Mouse (Mus musculus): Measurements from ENCODE around the gene Faf2.

Gene Faf2

DNA sequence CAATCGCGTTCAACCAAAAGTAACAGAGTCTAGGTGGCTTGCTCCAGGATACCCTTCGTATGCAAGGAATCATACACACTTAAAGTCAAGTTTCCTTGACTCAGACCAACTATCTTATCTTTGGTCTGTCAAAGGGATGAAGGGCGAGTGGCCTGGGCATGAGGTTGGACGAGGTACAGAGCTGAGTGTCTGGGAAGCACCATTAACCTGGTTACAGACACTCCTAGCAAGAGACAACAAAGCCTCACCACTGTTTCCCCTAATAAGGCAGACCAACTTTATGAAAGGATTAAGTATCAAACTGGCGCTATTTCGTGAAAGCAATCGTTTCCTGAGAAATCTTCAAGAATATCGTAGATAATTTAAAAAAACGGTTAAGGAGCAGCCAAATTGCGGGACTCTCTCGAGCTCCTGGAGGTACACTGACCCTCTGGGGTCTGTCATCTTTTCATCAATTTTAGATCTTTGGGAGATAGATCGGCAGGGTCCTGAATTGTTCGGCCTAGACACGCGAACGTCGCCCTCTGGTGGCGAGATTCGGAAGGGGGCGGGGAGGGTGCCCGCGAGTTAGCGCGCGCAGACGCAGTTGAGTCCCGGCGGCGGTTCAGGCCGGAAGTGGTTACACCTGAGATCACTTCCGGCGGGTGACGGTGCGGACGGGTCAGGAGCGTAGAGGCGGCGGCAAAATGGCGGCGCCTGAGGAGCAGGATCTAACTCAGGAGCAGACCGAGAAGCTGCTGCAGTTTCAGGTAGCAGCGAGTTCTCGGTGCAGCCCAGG is at the start of gene Faf2:
Gene Faf2 (plus strand): TSS at position 630 of the 778 bp plus-strand sequence.
- DNase-seq (ENCODE audit: low spot score), result peak; percentile 97

- no peak for DNase-seq (ENCODE audit: low spot score)
These were observed 49.0 kb upstream of the Faf2 start for GRCm38 (mm10) chr13:54572621-54573020.

DNA sequence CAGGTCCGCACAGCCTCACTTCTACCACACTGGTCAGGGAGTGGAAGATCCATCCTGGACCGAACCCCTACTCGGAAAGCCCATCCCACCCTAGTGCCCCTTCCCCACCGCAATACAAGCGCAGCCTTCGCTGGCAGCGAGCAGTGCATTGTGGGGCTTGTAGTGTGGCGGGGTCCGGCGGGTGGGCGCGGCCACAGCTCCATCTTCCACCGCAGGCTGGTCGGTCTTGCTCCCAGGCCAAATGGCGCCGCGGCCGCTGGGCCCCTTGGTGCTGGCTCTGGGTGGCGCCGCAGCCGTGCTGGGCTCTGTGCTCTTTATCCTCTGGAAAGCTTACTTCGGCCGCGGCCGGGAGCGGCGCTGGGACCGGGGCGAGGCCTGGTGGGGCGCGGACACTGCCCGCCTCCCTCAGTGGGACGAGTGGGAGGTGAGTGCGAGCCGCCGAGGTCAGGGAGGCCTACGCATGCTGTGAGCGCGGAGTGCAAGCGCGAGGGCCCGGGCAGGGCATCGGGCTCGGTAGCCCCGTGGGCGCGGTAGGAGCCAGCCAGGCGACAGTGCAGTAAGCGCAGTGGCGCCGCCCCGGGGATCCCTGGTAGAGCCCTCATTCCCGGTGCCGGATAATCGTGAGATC is 46.6 kb upstream of the Faf2 start, which contains the start of gene Arl10:
Gene Arl10 (plus strand): TSS at position 162 of the 628 bp plus-strand sequence.
- DNase-seq (ENCODE audit: low spot score), result peak; percentile 74

- DNase-seq (ENCODE audit: low spot score), result no peak
These were observed 46.1 kb upstream of the Faf2 start for GRCm38 (mm10) chr13:54575489-54575888.

GRCm38 (mm10) chr13:54577652-54578507 is 43.7 kb upstream of the Faf2 start:
- no peak for DNase-seq (ENCODE audit: low spot score)

DNA sequence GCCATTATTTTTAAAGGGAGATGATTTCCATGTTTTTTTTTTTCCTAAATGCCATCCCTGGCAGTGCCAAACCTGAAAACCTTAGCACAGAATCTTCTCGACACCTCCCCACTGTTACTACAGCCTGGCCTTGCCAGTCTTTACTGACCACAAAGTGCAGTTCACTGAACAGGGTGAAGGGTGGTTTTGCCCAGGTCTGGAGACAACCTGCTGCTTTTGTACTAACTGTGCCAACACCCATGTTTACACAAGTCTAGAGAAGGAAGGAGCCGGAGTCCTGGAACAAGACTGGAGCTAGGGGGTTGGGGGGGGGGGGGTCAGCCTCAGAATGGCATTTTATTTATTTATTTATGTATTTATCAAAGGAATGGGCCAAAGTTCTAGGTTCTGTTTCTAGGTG is 40.2 kb upstream of the Faf2 start:
- peak; percentile 46 for DNase-seq (ENCODE audit: low spot score)

DNA sequence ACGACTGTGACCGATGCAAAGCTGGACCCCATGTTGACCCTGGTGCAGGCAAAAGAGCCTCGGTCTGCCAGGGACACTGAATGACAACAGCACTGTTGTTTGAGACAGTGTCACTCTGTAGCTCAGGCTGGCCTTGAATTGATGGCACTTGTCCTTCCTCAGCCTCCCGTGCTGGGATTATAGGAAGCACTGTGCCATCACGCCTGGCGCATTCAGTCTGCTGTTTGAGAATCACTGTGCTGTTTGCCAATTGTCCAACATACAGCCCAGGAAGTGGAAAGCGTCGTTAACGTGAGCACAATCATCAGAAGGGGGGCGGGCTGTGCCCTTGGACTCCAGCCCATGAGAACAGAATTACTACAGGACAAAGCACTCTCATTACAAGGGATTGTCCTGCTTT is 39.5 kb upstream of the Faf2 start:
- DNase-seq (ENCODE audit: low spot score), result no peak

- no peak for DNase-seq (ENCODE audit: low spot score)
These were observed 38.7 kb upstream of the Faf2 start for GRCm38 (mm10) chr13:54582860-54583259.

DNA sequence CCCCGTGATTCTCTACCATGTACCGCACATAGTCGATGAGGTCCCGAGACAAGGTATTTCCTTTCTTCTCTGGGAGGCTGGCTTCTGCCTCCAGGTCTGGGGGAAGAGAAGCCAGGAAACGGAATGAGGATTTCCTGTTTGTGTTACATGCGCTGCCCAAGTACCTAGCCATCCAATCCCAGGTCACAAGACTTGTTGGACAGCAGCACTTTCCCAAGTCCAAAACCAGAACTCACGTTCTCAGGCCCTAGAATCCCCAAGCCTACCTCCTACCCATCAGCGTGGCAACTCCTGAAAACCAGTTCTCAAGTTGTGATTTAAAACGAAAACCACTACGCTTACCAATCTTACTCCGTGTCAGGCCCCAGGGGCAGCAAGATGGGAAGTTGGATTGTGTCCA is 35.8 kb upstream of the Faf2 start:
- DNase-seq (ENCODE audit: low spot score), result no peak

GRCm38 (mm10) chr13:54589414-54589995 is 32.1 kb upstream of the Faf2 start:
- no peak for DNase-seq (ENCODE audit: low spot score)

GRCm38 (mm10) chr13:54589996-54590951 is 31.3 kb upstream of the Faf2 start, which contains the start of the genes Nop16 and Higd2a:
Gene Nop16, minus strand, starts transcription at chr13:54590090.
Gene Higd2a, plus strand, starts transcription at chr13:54590207.
- peak; percentile 99 for DNase-seq (ENCODE audit: low spot score)

GRCm38 (mm10) chr13:54591776-54592356 is 29.7 kb upstream of the Faf2 start:
- no peak for DNase-seq (ENCODE audit: low spot score)

DNA sequence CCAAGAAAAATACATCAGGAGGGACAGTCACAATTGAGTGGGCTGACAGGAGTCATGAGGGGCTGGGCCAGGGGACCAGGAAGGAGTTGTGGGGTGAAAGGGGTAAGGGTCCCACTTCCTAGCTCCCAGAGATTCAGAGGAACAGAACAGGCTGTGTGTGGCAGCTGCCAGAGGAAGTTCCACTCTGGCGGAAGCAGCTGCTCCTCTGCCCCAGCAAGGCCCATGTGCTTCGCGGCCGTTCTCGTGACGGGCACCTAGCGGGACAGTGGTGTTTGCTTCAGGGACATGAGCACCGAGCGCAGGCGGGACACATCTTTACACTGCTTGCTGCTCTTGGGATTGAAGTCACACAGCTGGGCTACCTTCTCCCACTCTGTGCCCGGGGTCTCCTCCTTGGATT is 28.0 kb upstream of the Faf2 start:
- DNase-seq (ENCODE audit: low spot score), result no peak

DNA sequence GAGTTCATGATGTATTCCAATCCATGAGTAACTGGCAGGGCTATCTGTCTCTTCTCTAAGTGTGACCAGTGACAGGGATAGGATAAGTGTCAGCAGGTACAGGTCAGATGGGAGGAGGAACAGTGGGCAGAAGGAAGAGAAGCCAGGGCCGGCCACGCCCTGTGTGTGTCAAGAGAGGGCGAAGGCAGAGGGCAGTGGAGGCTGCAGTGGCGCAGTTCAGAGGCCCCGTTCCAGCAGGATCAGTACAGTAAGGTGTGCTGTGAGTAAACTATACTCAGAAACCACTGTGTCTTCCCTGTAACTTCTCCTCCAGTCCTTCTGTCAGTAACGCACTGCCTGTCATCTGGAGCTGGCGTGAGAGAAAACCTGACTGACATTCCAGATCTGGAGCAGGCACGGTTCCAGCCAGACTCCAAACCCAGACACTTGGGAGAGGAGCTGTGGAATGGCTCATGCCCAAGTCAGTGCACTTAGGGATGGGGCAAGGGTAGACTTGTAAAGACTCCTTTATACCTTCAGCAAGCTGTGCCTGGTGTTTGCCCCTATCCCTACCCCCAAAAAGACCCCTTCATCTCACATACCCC is 25.4 kb upstream of the Faf2 start:
- DNase-seq (ENCODE audit: low spot score), result no peak

- no peak for DNase-seq (ENCODE audit: low spot score)
These were observed 24.7 kb upstream of the Faf2 start for GRCm38 (mm10) chr13:54596870-54597269.

- DNase-seq (ENCODE audit: low spot score), result no peak
These were observed 22.9 kb upstream of the Faf2 start for GRCm38 (mm10) chr13:54598622-54599143.

- no peak for DNase-seq (ENCODE audit: low spot score)
These were observed 18.9 kb upstream of the Faf2 start for GRCm38 (mm10) chr13:54602639-54603111.

- no peak for DNase-seq (ENCODE audit: low spot score)
These were observed 18.1 kb upstream of the Faf2 start for GRCm38 (mm10) chr13:54603501-54603900.

- DNase-seq (ENCODE audit: low spot score), result no peak
These were observed 17.4 kb upstream of the Faf2 start for GRCm38 (mm10) chr13:54604221-54604620.

GRCm38 (mm10) chr13:54605426-54605825 is 16.2 kb upstream of the Faf2 start:
- DNase-seq (ENCODE audit: low spot score), result peak; percentile 50

Data from lung, postnatal 25 days (tissue).